Mouse (Mus musculus) liver, adult 10 weeks (tissue): Measurements from ENCODE around the gene Bach1. TPM values are rescaled to one million over a fixed set of nuclear protein-coding genes. Genes with fewer than 3 reads are reported as not detected.

Experiments used
- polyA plus RNA-seq: library from polyadenylated mRNA; stranded (reverse); fragments of 350-450 nt; fragmentation: Illumina TruSeq; extraction: RNeasy Lipid Tissue Mini Kit (QIAGEN cat#74804); gene quantifications from one replicate; pipeline ENCODE4 v1.2.3, GENCODE M21; 2014; ENCODE audit warnings: low read depth, low replicate concordance

Gene Bach1
- polyA plus RNA-seq = 19.6 TPM

GRCm38 (mm10) chr16:87698692-87699305, at the start of gene Bach1:
Bach1 (plus strand) TSS chr16:87698945.

Other genes with a start within 250 kb of the Bach1 start
- 67.0 TPM for gene Usp16, start 244.2 kb upstream of the Bach1 start, polyA plus RNA-seq
- gene Cct8, start 203.1 kb upstream of the Bach1 start, polyA plus RNA-seq = 232 TPM
- not detected for gene Map3k7cl, start 145.6 kb upstream of the Bach1 start, polyA plus RNA-seq